Mouse (Mus musculus): ENCODE data around the gene Ccdc174.
A peak's percentile ranks its signal among the peaks of the same experiment; 100 is the strongest.
"Not testable (repeated sequence)": the region's sequence is repeated elsewhere in the genome, so short reads cannot be mapped to it uniquely, and the experiment has no call there.

The Ccdc174 gene

DNA sequence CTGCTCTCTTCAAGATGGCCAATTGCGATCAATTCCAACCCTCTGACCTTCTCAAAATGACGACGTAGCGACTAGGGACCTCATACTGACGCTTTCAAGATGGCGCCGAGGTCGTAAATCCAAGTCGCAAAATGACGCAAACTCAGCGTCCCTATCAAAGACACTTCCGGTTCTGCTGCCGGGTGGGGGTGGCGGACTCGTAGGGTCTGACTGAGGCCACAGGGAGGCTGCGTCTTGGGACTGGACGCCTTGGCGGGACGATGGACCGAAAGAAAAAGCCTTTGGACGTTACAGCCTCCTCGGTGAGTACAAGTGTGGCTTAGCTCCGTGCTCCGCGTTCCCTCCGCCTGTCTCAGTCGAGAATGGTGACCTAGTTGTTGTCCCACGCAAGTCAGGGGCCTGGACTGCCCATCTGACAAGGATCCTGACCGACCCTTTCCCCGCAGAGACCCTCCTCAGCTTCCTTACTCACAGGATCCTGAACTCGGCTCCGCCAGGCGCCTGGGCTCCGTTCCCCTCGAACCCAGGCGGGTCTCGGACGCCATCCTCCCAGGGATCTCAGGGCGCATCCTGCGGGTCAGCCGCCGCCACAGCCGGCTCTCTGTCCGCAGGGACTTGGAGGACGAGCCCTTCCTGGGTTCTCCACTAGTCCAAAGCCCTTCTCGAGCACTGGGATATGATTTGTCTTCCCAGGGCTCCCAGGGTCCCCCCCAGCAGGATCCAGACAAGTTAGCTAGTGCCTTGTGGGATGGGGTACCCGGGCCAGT lies at the start of gene Ccdc174:
Gene Ccdc174, plus strand, starts transcription at position 169 of the 767 bp plus-strand sequence.
- peak; percentile 99 for DNase-seq

DNA sequence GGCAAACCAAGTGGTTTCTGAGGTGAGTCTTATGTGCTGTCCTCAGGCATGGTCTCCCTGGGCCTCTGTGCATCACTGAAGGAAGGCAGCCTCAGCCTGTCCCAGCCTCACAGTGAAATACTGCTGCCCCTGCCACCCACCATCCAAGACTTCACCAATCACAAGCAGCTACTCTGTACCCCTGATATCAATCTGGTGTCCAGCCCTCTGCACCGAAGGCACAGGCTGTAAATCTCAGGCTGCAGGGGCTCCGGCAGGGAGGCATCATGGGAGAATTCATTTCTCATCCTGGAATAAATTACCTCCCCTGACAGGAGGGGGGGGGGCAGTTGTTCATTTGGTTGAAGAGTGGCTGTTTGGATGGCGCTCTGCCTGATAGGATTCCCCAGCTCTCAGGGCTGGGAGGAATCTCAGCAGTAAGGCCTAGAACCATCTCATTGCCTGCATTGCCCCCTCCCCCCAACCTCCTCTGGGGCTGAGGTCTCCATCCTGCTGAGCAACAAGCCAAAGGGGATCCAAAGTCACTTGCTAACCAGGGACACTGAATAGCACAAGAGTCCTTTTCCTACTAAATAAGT lies 44.9 kb upstream of the Ccdc174 start:
- no peak for DNase-seq

DNA sequence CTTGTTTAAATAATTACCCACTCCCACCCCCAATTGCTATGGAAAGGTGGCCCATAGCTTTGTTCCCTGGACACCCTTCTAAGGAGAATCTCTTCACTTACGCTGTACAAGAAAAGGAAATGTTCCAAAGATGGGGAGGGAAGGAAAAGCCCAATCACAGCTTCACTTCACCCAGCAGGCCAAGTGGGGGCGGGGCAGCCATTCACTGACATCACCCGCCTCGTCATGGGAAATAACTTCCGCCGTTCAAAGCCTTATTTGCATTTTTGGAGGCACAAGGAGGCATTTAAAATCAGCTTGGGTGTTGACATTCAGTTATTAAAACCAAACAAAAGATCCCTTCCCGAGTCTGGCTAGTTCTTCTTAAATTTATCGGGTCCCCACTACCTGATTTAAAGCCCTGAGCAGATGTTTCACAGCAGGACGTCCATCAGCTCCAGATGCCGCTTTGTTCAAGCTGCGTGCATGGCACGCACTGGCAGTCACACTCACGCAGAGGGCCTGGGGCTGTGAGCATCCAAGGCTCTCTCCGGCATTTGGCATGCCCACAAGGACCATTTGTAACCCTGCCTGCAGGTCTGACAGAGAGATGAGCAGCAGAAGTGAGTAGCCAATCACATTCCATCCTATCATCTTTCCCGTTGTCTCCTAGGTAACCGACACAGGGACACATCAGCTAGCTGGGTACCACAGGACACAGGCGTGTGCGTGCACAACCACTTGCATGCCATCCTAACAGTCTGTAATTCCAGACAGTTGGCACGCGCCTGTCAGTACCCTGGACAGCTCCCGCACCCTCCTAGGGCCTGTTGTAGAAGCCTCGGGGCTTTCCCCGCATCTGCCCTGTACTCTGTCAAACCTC lies 38.6 kb upstream of the Ccdc174 start:
- peak; percentile 89 for DNase-seq

DNA sequence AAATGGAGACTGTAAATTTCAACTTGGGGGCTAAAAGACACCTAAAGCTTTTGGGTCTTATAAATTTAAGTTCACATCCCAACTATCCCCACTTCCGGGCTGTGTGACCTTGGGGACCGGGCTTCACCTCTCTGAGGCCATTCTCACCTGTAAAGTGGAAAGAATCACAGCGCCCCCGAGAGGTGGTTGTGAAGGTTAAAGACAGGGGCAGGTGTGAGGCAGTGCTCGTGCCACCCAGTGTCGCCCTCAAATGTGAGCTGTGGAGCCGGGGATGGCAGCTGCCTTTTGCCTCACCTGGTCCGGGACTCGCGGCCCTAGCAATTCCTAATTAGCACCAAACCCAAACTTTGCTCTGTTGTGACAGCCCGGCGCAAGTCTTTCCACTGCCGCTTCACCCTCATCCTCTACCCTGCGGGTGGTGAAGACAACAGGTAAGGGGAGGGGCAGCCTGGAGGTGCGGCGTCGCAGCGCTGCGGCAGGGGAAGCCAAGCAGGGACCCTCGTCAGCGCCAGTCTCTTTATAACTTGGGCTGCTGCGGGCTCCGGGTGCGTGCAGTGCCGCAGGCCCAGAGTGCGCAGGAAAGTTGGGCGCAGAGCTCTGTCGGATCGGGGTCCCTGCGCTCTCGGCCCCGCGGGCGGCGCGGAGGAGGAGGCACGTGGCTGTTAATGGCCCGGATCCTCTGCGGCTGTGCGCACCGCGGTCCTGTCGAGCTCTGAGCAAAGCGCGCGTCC lies 34.8 kb upstream of the Ccdc174 start:
- DNase-seq, result peak; percentile 85

DNA sequence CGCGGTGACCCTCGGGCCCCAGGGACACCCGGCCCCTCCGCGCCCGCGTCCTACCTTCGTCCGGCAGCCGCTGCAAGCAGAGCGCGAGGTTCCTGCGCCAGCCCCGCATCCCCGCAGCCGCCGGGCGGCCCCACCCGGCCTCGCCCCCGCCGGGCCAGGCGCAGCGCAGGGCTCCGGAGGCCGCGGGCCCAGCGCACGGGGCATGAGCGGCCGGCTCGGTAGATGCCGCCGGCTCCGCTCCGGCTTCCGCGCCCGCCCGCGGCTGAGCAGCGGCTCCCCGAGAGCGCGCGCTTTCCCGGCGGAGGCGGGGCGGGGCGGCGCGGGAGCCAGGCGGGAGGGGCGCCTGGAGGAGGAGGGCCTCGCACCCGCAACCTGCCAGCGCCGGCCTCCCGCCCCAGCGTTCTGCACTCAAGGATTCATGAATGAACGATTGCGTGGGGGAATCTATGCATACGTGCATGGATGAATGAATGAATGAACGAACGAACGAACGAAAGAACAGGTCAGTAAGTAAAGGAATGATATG lies 34.2 kb upstream of the Ccdc174 start:
- DNase-seq, result no peak

DNA sequence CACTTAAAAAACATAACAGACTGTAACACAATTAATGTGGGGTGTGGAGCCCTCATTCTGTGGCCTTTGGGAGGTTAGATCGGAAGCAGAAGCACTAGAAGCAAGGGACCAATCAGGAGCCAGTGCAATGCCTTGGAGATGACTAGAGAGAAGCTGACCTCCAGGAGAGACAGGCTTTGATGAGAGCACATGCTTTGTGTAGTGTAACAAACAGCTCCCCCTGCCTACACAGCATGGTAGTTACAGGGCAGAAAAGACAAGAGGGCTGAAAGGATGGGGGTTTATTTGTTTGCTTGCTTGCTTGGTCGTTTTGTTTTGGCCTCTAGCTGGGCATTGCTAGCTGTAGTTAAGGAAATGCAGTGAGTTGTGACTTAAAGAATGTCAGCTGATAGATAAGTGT lies 25.3 kb upstream of the Ccdc174 start:
- DNase-seq, result no peak

DNA sequence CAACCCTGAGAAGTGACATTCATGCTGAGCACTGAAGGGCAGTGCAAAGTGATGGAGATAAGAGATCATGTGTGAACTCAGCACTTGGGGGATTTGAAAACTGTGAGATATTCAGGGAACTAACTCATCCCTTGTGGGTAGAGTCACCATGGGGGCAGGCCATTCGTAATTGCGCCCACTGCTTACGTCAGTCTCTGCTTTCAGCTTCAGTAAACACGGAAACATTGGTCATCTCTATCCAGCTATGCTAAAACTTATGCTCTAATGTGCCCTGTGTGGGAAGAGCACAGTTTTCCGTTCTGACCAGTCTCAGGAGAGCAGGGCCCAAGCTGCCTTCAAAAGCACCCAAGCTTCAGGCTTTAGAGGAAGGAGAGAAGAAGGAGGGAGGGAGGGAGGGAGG lies 19.5 kb upstream of the Ccdc174 start:
- DNase-seq, result no peak

DNA sequence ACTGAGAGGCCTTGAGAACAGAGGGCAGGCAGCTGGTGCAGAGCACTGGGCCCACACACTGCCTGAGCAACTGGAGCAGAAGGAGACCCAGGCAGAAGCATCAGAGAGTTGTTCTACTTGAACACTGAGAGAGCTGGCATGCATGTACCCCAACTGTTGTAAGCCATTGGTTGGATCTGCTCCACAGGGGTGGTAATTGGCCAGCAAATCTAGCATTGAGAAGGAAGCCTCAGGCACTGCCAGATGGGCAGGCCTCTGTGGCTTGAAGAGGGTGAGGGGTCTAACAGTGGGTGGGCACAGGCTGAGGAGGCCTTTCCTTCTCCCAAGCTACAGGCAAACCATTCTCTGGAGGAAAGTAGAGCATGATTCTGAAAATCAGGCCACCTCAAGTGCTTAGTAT lies 15.0 kb upstream of the Ccdc174 start:
- no peak for DNase-seq

DNA sequence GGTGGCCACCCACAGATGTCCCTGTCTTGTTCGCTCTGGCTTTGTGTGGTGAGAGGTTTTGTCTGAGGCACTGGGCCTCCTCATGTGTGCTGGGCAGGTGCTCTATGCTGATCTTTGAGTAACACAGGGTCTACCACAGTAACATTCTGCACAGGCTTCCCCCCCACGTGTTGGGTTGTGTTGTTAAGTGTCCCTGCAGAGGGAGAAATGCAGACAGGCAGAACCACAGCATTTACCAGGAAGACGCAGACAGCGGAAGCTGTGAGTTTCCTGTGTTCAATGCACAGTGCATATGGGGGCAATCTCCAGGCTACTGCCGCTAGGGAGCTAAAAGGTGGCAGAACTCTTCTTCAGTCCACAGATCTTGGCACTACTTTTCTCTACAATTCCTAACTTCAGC lies 13.3 kb upstream of the Ccdc174 start:
- no peak for DNase-seq

DNA sequence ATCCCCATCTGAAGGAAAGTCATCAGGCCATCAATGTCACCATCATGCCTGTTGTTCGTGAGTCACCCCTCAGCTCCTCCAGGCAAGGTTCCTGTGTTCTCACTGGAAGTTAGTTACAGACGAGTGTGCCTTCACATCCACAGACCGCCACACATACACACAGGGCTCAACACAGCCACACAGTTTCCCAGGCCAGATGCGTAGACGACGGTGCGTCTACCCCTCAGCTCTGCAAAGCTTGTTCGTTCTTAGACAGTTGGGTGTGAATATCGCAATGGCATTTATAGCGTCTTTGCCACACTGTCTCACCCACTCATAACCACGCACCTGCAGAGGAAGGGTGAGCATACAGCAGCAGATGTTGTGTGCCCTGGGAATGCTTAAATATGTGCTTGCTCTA lies 12.3 kb upstream of the Ccdc174 start:
- DNase-seq, result peak; percentile 78

DNA sequence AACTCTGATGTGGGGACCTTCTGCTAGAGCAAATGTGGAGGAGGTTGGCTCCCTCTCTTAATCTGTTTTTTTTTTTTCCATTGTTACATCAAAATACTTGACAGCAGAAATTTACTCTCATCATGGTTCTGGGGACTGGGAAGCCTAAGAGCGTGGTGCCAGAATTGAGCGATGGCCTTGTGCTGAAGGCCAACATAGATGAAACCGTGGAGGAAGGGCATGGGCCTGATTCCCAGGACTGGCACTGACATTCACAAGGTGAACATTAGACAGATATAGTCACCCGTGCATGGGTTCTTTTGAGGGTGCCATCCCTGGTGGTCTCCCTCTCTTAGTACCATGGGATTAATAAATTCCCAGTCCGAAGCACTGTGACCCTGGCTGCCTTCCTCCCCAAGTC lies 9.8 kb upstream of the Ccdc174 start:
- DNase-seq, result peak; percentile 78

DNA sequence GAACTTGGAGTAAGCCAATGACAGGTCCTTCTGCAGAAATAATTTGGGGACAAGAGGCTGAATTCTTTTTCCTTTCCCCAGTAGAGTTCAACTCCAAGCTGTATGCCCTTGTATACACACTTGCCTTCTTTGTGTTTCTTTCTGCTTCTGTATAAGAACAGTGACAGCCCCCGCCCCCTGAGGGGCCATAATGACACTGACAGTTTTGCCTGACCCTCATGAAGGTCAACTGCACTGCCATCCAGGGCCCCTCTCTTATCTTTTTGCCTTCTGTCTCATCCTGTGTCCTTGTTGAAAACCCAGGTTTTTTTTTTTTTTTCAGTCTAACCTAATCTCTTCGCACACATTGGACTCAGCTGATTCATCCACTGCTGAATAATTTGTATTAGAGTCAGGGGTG lies 5.1 kb upstream of the Ccdc174 start:
- DNase-seq, result peak; percentile 49

DNA sequence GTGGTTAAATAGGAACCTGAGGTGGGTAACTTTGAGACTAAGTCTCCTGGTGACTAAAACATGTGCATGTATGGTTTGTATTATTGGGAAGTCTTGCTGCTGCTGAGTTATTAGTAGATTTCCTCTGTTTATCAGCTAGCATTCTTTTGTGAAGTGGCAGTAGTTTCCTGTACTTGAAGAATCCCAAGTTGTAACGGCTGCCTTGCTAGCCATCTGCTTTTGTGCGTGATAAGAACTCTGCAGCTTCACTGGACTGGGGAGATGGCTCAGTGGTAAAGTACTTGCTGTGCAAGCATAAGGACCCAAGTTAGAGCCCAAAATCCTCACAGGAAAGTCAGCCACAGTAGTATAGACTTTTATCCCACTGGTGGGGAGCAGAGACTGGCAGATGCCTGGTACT lies 6.0 kb downstream of the Ccdc174 start:
- DNase-seq, result peak; percentile 55

DNA sequence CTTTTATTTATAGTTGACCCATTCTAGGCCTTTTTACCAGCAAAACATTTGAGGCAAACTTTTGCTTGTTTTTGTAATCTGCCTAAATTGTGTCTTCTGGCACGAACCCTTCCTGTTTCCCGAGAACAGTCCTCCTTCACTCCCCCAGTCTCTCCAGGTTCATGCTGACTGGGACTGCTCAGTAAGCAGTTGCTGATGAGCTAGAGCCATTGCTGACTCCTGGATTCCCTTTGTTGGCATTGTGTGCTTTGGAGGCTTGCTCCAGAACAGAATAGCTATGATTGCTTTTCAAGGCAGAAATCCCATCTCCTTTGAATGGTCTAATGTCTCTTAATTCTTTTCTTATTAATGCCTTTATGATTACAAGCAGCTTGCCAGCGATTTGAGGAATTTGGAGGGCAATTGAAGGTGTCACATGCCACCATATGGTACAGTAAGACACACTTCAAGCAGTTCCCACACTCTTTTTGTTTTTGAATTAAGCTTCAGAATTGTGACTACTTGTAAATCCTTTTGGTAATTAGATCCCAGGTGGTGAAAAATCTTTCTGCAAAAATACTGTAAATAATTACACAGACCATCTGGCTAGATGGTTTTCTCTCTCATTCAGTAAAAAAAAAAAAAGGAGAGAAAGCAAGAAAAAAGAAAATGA lies 11.5 kb downstream of the Ccdc174 start:
- DNase-seq, result peak; percentile 40

DNA sequence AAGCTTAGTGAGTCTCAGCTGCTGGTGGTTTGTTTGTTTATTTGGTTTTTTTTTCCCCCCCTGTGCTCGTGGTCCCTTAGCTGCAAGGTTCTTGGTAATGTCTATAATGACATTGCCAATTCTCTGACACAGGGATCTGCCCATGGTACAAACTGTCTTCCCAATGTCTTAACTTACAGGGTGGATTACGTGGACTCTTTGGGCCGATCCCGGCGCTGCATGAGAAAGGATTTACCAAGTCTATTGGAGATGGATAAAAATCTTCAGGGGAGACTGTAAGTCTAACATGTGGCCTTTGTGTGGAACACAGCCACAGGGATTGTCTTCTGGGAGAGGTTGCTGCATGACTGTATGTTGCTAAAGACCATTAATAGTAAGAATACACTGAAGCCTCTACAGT lies 12.8 kb downstream of the Ccdc174 start:
- peak; percentile 61 for DNase-seq

DNA sequence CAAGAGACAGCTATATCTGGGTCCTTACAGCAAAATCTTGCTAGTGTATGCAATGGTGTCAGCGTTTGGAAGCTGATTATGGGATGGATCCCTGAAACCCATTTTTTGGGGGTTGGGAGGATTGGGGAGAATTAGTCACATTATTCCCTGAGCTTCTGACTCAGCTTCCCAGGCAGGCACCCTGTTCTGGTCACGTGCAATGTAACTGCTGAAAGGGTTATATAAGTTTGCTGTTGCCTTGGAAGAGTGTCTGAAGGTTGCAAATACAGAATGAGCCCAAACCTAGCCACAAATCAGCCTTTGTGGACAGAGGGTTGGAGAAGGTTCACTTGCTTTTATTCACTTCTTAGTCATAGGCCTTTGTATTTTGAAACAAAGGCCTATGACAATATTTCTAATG lies 13.9 kb downstream of the Ccdc174 start:
- no peak for DNase-seq

DNA sequence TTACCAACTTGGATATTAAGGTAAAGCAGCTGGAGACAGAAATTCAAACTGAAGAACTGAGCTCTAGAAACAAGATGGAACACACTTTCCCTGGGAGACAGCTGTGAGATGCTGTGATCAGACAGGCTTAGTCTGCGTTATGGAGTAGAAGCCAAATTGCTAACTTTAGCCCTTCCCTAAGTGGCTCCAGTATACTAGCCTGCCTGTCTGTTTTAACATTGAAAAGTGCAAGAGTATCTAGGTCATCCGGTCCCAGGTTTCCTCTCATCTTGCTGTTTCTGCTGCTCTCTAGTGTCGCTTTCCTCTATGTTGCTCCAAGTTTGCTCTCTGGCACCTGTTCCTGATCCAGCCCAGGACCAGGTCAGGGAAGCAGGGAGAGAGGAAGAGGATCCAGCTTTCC lies 18.9 kb downstream of the Ccdc174 start:
- peak; percentile 76 for DNase-seq

DNA sequence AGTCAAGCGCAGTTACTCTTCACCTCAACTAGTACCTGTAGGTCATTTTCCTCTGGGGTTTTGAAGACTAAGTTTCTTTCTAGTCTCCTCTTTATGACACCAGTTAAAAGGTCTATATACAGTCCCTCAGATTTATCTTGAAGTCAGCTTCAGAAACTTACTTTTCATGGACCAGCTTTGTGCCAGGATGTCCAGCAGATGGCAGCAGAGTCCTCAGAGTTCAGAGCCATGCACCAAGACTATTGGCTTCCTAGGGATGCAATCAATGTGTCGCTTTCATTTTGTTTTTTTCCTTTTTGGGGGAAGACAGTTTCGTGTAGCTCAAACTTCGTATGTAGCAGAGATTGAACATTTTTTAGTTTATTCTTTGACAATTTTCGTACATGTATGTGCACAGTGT lies 23.7 kb downstream of the Ccdc174 start:
- peak; percentile 93 for DNase-seq

DNA sequence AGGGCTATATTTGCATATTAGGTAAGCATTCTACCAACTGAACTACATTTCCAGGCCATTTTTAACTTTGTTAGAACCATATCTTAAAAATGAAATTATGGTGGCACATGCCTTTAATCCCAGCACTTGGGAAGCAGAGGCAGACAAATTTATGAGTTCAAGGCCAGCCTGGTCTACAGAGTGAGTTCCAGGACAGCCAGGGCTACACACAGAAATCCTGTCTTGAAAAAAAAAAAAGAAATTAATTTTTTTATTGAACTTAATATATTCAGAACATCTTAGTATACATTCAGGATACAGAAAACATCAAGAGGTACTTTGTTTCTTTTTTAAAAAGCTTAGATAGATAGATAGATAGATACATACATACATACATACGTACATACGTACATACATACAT lies 24.7 kb downstream of the Ccdc174 start, which contains the start of gene 4930590J08Rik:
Gene 4930590J08Rik, plus strand, starts transcription at position 301 of the 400 bp plus-strand sequence.
- not testable (repeated sequence) for DNase-seq

DNA sequence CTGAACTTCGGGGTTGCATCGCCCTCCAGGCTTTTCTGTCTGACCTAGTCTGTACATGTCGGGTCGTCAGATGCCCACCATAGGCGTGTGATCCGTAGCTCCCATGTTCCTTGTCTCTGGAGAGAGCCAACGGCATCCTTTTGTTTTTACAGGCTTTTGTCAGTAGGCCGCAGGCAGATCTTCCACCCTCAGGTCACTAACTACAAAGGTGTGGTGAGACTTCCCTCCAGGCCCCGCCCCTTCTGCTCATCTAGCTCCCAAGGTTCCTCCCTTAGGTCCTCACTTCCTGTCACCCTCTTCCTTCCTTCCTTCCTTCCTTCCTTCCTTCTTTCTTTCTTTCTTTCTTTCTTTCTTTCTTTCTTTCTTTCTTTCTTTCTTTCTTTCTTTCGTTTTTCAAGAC lies 36.2 kb downstream of the Ccdc174 start:
- DNase-seq, result peak; percentile 77

DNA sequence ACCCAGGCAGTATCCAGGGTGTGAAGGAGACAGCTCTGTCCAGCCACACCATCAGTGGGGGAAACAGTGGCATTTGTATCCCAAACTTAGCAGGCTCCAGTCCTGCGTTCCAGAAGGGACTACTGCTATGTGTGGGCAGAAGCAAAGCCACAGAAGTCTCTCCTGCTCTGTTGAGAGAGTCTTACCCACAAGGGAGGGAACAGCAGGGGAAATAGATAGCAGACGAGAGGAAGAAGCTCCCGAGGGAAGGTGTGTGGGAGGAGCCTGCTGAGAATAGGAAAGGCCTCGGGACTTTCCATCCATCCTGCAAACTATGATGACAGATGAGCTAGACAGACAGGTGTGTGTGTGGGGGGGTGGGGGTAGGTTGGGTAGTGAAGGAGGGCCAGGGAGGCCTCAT lies 39.4 kb downstream of the Ccdc174 start:
- DNase-seq, result peak; percentile 82

DNA sequence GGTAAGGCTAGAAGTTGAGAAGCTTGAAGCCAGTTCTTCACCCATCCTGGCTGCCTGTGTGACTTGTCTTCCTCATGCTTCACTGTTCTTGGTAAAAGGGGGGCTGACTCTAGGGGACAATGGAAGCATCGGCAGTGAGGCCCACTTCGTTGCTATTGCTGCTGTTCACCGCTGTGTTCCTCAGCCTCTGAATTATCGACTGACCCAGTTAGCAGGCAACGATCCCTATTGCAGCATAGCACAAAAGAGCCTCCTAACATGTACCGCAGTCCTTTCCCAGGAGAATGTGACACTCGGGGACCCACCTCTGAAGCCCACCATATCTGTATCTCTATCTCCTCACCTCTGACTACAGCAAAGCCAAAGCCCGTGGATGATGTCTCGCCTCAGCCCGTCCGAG lies 39.9 kb downstream of the Ccdc174 start:
- no peak for DNase-seq
